In the genomic region with DNA sequence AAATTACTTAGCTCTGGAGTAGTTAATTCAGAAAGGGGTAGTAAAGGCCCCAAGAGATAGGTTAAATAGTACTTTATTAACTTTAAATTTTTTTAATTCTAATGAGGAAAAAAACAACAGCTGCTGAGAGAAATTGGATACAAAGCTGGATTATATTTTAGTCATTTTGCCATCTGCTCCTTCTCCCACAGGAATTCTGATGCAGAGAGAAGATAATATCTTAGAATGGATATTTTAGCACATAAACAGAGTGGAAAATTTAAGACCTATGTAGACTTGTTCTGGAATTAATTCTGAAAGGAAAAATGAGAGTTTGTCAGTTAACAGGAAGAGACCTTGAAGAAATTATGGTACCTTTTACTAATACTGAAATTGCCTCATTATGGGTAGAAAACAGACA, we compare ENCODE assay signal across 33 mouse cellular contexts. TPM values are rescaled to one million over a fixed set of nuclear protein-coding genes. Genes with fewer than 3 reads are reported as not detected.
DNase-seq lines count a peak whose midpoint lies in the region; ATAC-seq and TF ChIP-seq lines count a peak whose summit lies in the region.
"Had no signal": no experiment of that assay in that cellular context is flagged by ENCODE, and none has a peak within 500 bp of the region (broad histone marks: within the 10 kb centered on the region; RNA-seq: fewer than 3 reads in every experiment).

No protein-coding gene starts in this region.

- H3K36me3 ChIP-seq in hindbrain, postnatal 0 days (ENCODE audit: insufficient read depth, low read length), result no peaks in the 10 kb centered on the region
- no peaks in the 10 kb centered on the region for H3K36me3 ChIP-seq in hindbrain, embryonic 12.5 days
- H3K36me3 ChIP-seq: embryonic facial prominence, embryonic 12.5 days; embryonic facial prominence, embryonic 15.5 days; heart, embryonic 10.5 days; heart, embryonic 13.5 days; hindbrain, embryonic 15.5 days; intestine, embryonic 15.5 days had no signal

- H3K4me1 ChIP-seq in hindbrain, postnatal 0 days (ENCODE audit: insufficient read depth, low read length), result no peaks in the 10 kb centered on the region
- H3K4me1 ChIP-seq in hindbrain, embryonic 12.5 days, result no peaks in the 10 kb centered on the region
- H3K4me1 ChIP-seq: embryonic facial prominence, embryonic 12.5 days; embryonic facial prominence, embryonic 15.5 days; heart, embryonic 10.5 days; heart, embryonic 13.5 days; hindbrain, embryonic 15.5 days; intestine, embryonic 15.5 days had no signal

- no peaks in the 10 kb centered on the region for H3K27me3 ChIP-seq in hindbrain, postnatal 0 days (ENCODE audit: insufficient read depth, low read length)
- no peaks in the 10 kb centered on the region for H3K27me3 ChIP-seq in hindbrain, embryonic 12.5 days
- H3K27me3 ChIP-seq: embryonic facial prominence, embryonic 12.5 days; embryonic facial prominence, embryonic 15.5 days; heart, embryonic 13.5 days; hindbrain, embryonic 15.5 days; intestine, embryonic 15.5 days had no signal

- no peak for TF ChIP-seq POLR2A in brain, embryonic 14.5 days (IDR thresholded peaks at IDR 0.05; ENCODE audit: borderline replicate concordance, extremely low read depth, insufficient read depth, insufficient read length, poor library complexity, severe bottlenecking)

- H3K4me2 ChIP-seq in hindbrain, postnatal 0 days (ENCODE audit: low read depth, low read length), result no peak overlapping the region
- H3K4me2 ChIP-seq in hindbrain, embryonic 12.5 days (replicated peaks), result no peak overlapping the region
- H3K4me2 ChIP-seq: embryonic facial prominence, embryonic 12.5 days; embryonic facial prominence, embryonic 15.5 days; heart, embryonic 13.5 days; hindbrain, embryonic 15.5 days; intestine, embryonic 15.5 days had no signal

- DNase-seq in hindbrain, postnatal 0 days (ENCODE audit: low spot score), result peak; percentile 30
- no peak for DNase-seq in left cerebral cortex, adult 2 months (ENCODE audit: extremely low spot score in 1 of 2, low spot score in 2 of 2)
- no peak for DNase-seq in left cerebral cortex, postnatal 36 days (ENCODE audit: low spot score in 2 of 2)
- peak; percentile 11 for DNase-seq in brain, embryonic 14.5 days (ENCODE audit: low read depth)
- no peak for DNase-seq in gastrocnemius, adult 2 months
- DNase-seq: adrenal gland, adult 2 months; adrenal gland, postnatal 14 days; cerebellum, adult 11 months; cerebellum, adult 2 months; cerebellum, adult 9-11 months; cerebellum, postnatal 25 days; gastrocnemius, postnatal 10 days; gastrocnemius, postnatal 36 days; heart, adult 2 months; heart, postnatal 14 days; heart, postnatal 4 days had no signal

- no peak for ATAC-seq in hindbrain, postnatal 0 days
- ATAC-seq in hindbrain, embryonic 12.5 days (ENCODE audit: low FRiP score), result no peak
- ATAC-seq: CD4-positive, CD25-positive, alpha-beta regulatory T cell, adult 4 months; forebrain, embryonic 16.5 days; intestine, embryonic 15.5 days had no signal

- no peak overlapping the region for H3K4me3 ChIP-seq in hindbrain, postnatal 0 days (ENCODE audit: low read length)
- no peak overlapping the region for H3K4me3 ChIP-seq in hindbrain, embryonic 12.5 days
- no peak overlapping the region for H3K4me3 ChIP-seq in left cerebral cortex, adult 2 months
- H3K4me3 ChIP-seq in gastrocnemius, adult 2 months, result no peak overlapping the region
- H3K4me3 ChIP-seq: embryonic facial prominence, embryonic 12.5 days; embryonic facial prominence, embryonic 15.5 days; heart, adult 2 months; heart, embryonic 10.5 days; heart, embryonic 13.5 days; hindbrain, embryonic 15.5 days; intestine, embryonic 15.5 days had no signal

- no peaks in the 10 kb centered on the region for H3K9me3 ChIP-seq in hindbrain, postnatal 0 days (ENCODE audit: low read length)
- no peaks in the 10 kb centered on the region for H3K9me3 ChIP-seq in hindbrain, embryonic 12.5 days (replicated peaks)
- H3K9me3 ChIP-seq: embryonic facial prominence, embryonic 12.5 days; embryonic facial prominence, embryonic 15.5 days; heart, embryonic 10.5 days; heart, embryonic 13.5 days; hindbrain, embryonic 15.5 days; intestine, embryonic 15.5 days had no signal

- no peak overlapping the region for H3K9ac ChIP-seq in hindbrain, postnatal 0 days (replicated peaks; ENCODE audit: low read length)
- H3K9ac ChIP-seq in hindbrain, embryonic 12.5 days, result no peak overlapping the region
- H3K9ac ChIP-seq: embryonic facial prominence, embryonic 12.5 days; embryonic facial prominence, embryonic 15.5 days; heart, embryonic 13.5 days; hindbrain, embryonic 15.5 days; intestine, embryonic 15.5 days had no signal

- TF ChIP-seq CTCF in hindbrain, postnatal 0 days (IDR thresholded peaks at IDR 0.05; ENCODE audit: low read depth), result no peak
- TF ChIP-seq CTCF in left cerebral cortex, adult 2 months (IDR thresholded peaks at IDR 0.05), result no peak
- TF ChIP-seq CTCF in brain, embryonic 14.5 days (IDR thresholded peaks at IDR 0.05; ENCODE audit: borderline replicate concordance, extremely low read depth, insufficient read depth, insufficient read length), result no peak
- TF ChIP-seq CTCF in gastrocnemius, adult 2 months (IDR thresholded peaks at IDR 0.05), result no peak

- intact Hi-C loops in left cerebral cortex, adult 2 months (cut with DNase I), result no loop called here
- intact Hi-C loops in left cerebral cortex, postnatal 36 days (cut with DNase I), result no loop called here
- intact Hi-C loops in gastrocnemius, adult 2 months (cut with DNase I), result no loop called here

- H3K27ac ChIP-seq in hindbrain, postnatal 0 days, result no peak overlapping the region
- no peak overlapping the region for H3K27ac ChIP-seq in hindbrain, embryonic 12.5 days
- H3K27ac ChIP-seq in left cerebral cortex, adult 2 months, result peak overlapping the region; percentile 38; the same call in 1 of the 2 replicates
- no peak overlapping the region for H3K27ac ChIP-seq in gastrocnemius, adult 2 months
- H3K27ac ChIP-seq: embryonic facial prominence, embryonic 12.5 days; embryonic facial prominence, embryonic 15.5 days; heart, adult 2 months; heart, embryonic 10.5 days; heart, embryonic 13.5 days; hindbrain, embryonic 15.5 days; intestine, embryonic 15.5 days had no signal

RNA-seq across cellular contexts. Expression of gene Hrnr, which starts 18.2 kb away (rescaled TPM):
- not detected in 2 replicates for total RNA-seq in hindbrain, postnatal 0 days (2014; rRNA removed)
- not detected in 2 replicates for polyA plus RNA-seq in hindbrain, postnatal 0 days (2015; fragmentation: Nextera tagmentation; extraction: Ambion mirVana)
- polyA plus RNA-seq in hindbrain, embryonic 12.5 days (2016; fragmentation: Nextera tagmentation; extraction: Ambion mirVana), result not detected in 2 replicates
- total RNA-seq in left cerebral cortex, adult 2 months (2021), result not detected
- total RNA-seq in left cerebral cortex, postnatal 36 days (2021), result not detected
- 0.03 TPM in 1 of 2 replicates, not detected in the other for polyA plus RNA-seq in brain, embryonic 14.5 days (2012; rRNA removed)
- not detected for total RNA-seq in gastrocnemius, adult 2 months (2021)
- total RNA-seq: adrenal gland, adult 2 months; adrenal gland, postnatal 14 days; common myeloid progenitor, adult 5-6 weeks; gastrocnemius, postnatal 10 days; gastrocnemius, postnatal 36 days; granulocyte monocyte progenitor cell, adult 5-6 weeks; heart, postnatal 4 days; MEL had no signal
- polyA plus RNA-seq: adrenal gland, adult 2 months; C2C12; CD4-positive, CD25-positive, alpha-beta regulatory T cell, adult 4 months; cerebellum, adult 2 months; embryonic facial prominence, embryonic 12.5 days; forebrain, embryonic 11.5 days; forebrain, embryonic 16.5 days; frontal cortex, adult 2 months; heart, adult 2 months; heart, embryonic 10.5 days; heart, embryonic 13.5 days; heart, embryonic 16.5 days; hindbrain, embryonic 11.5 days; intestine, embryonic 15.5 days had no signal

RNA-seq across cellular contexts. Expression of gene Rptn, which starts 55.8 kb away (rescaled TPM):
- 0.05 TPM in 1 of 2 replicates, not detected in the other for total RNA-seq in hindbrain, postnatal 0 days (2014; rRNA removed)
- not detected in 2 replicates for polyA plus RNA-seq in hindbrain, postnatal 0 days (2015; fragmentation: Nextera tagmentation; extraction: Ambion mirVana)
- polyA plus RNA-seq in hindbrain, embryonic 12.5 days (2016; fragmentation: Nextera tagmentation; extraction: Ambion mirVana), result not detected in 2 replicates
- total RNA-seq in left cerebral cortex, adult 2 months (2021), result not detected
- total RNA-seq in left cerebral cortex, postnatal 36 days (2021), result not detected
- not detected in 2 replicates for polyA plus RNA-seq in brain, embryonic 14.5 days (2012; rRNA removed)
- not detected for total RNA-seq in gastrocnemius, adult 2 months (2021)
- total RNA-seq: adrenal gland, adult 2 months; adrenal gland, postnatal 14 days; common myeloid progenitor, adult 5-6 weeks; gastrocnemius, postnatal 10 days; gastrocnemius, postnatal 36 days; granulocyte monocyte progenitor cell, adult 5-6 weeks; heart, adult 2 months; heart, postnatal 4 days; MEL had no signal
- polyA plus RNA-seq: adrenal gland, adult 2 months; C2C12; CD4-positive, CD25-positive, alpha-beta regulatory T cell, adult 4 months; cerebellum, adult 2 months; embryonic facial prominence, embryonic 12.5 days; forebrain, embryonic 11.5 days; forebrain, embryonic 16.5 days; frontal cortex, adult 2 months; heart, embryonic 10.5 days; heart, embryonic 13.5 days; heart, embryonic 16.5 days; hindbrain, embryonic 11.5 days; hindbrain, embryonic 15.5 days; intestine, embryonic 15.5 days had no signal

Comparison
In these comparisons a context has a peak if more than half of its experiments do, and no peak if none do; other contexts are left out.
1. DNase-seq: peak in hindbrain, postnatal 0 days (single experiment) and brain, embryonic 14.5 days (single experiment); none in left cerebral cortex, adult 2 months (0 of 2), left cerebral cortex, postnatal 36 days (0 of 2) and gastrocnemius, adult 2 months (single experiment).